Mouse (Mus musculus) heart, embryonic 14.5 days (tissue): ENCODE measurements around the gene Plbd1. TPM values are rescaled to one million over a fixed set of nuclear protein-coding genes. Genes with fewer than 3 reads are reported as not detected.
A peak's percentile ranks its signal among the peaks of the same experiment; 100 is the strongest.

Source experiments
- ATAC-seq: fragments of 200-750 bp; cut with Nextera tagmentation; 2 replicates; pipeline ENCODE4 v1.8.0; 2017; ENCODE audit warnings: low read depth, moderate TSS enrichment; ENCODE audit not compliant: insufficient number of reproducible peaks, insufficient read depth, low FRiP score
- H3K27ac ChIP-seq, 2 experiments: fragments of 200-500 bp in 1 of 2; fragments of 300-500 bp in 1 of 2; sonication (generic) in 1 of 2; replicated peaks in 1 of 2; 2 replicates each; pipeline ENCODE4 v1.5.1; 2012 to 2014; ENCODE audit warnings: low read depth in 2 of 2, low read length in 2 of 2, control low read depth in 1 of 2, mild to moderate bottlenecking in 1 of 2, mixed read lengths in 1 of 2; ENCODE audit not compliant: control insufficient read depth in 1 of 2, insufficient read depth in 1 of 2
- H3K27me3 ChIP-seq: fragments of 300-500 bp; sonication (generic); 2 replicates; pipeline ENCODE4 v1.6.1; 2014; ENCODE audit warnings: mild to moderate bottlenecking, low read length, control low read depth; ENCODE audit not compliant: control insufficient read depth, insufficient read depth
- H3K36me3 ChIP-seq: fragments of 300-500 bp; sonication (generic); 2 replicates; pipeline ENCODE4 v1.6.1; 2014; ENCODE audit warnings: mild to moderate bottlenecking, control low read depth, low read length, mixed read lengths; ENCODE audit not compliant: control insufficient read depth, insufficient read depth
- H3K4me1 ChIP-seq, 2 experiments: fragments of 200-500 bp in 1 of 2; fragments of 300-500 bp in 1 of 2; sonication (generic) in 1 of 2; 2 replicates each; pipeline ENCODE4 v1.6.1; 2012 to 2014; ENCODE audit warnings: low read length in 2 of 2, control low read depth in 1 of 2, mixed read lengths in 1 of 2; ENCODE audit not compliant: control insufficient read depth in 2 of 2, insufficient read depth in 2 of 2
- H3K4me2 ChIP-seq: fragments of 300-500 bp; sonication (generic); 2 replicates; pipeline ENCODE4 v1.6.1; 2014; ENCODE audit warnings: mild to moderate bottlenecking, low read length
- H3K4me3 ChIP-seq, 2 experiments: fragments of 200-500 bp in 1 of 2; fragments of 300-500 bp in 1 of 2; sonication (generic) in 1 of 2; 2 replicates each; pipeline ENCODE4 v1.5.1; 2012 to 2014; ENCODE audit warnings: low read length in 2 of 2, mild to moderate bottlenecking in 2 of 2, control low read depth in 1 of 2, low read depth in 1 of 2, moderate library complexity in 1 of 2; ENCODE audit not compliant: control insufficient read depth in 1 of 2, insufficient read depth in 1 of 2
- H3K9ac ChIP-seq: fragments of 300-500 bp; sonication (generic); 2 replicates; pipeline ENCODE4 v1.6.1; 2014; ENCODE audit warnings: mild to moderate bottlenecking, low read length
- H3K9me3 ChIP-seq: fragments of 300-500 bp; sonication (generic); 2 replicates; pipeline ENCODE4 v1.6.1; 2016; ENCODE audit warnings: low read length, control low read depth; ENCODE audit not compliant: control insufficient read depth
- WGBS: fragments of 180-500 bp; shearing (Covaris S2); extraction: QIAGEN DNeasy Blood & Tissue Kit; methylation state at CpG from one replicate; pipeline ENCODE4 v1.1.7; 2014; 5-methylcytosine and 5-hydroxymethylcytosine counted together
- polyA plus RNA-seq: library from polyadenylated mRNA; unstranded; fragments of >200 nt; fragmentation: Nextera tagmentation; extraction: Ambion mirVana; gene quantifications from 2 replicates; pipeline ENCODE4 v1.2.1, GENCODE M21; 2014

Gene Plbd1
- polyA plus RNA-seq, 1 experiment from 2014 or later = 6.6 TPM

GRCm38 (mm10) chr6:136685433-136685832, 23.7 kb upstream of the Plbd1 start:
- no peak for ATAC-seq
- H3K27me3 ChIP-seq = no peaks in the 10 kb centered on the region
- H3K36me3 ChIP-seq = no peaks in the 10 kb centered on the region
- peaks cover 4 to 11% of the 10 kb centered on the region in 2 experiments; a peak in 3 of 4 replicates for H3K4me1 ChIP-seq
- no peak overlapping the region for H3K4me2 ChIP-seq
- no peaks in the 10 kb centered on the region for H3K9me3 ChIP-seq
- 57% methylated on average over 5 of the region's 5 CpGs for WGBS
- H3K4me3 ChIP-seq = no peak overlapping the region
- no peak overlapping the region for H3K27ac ChIP-seq
- H3K9ac ChIP-seq = no peak overlapping the region

DNA sequence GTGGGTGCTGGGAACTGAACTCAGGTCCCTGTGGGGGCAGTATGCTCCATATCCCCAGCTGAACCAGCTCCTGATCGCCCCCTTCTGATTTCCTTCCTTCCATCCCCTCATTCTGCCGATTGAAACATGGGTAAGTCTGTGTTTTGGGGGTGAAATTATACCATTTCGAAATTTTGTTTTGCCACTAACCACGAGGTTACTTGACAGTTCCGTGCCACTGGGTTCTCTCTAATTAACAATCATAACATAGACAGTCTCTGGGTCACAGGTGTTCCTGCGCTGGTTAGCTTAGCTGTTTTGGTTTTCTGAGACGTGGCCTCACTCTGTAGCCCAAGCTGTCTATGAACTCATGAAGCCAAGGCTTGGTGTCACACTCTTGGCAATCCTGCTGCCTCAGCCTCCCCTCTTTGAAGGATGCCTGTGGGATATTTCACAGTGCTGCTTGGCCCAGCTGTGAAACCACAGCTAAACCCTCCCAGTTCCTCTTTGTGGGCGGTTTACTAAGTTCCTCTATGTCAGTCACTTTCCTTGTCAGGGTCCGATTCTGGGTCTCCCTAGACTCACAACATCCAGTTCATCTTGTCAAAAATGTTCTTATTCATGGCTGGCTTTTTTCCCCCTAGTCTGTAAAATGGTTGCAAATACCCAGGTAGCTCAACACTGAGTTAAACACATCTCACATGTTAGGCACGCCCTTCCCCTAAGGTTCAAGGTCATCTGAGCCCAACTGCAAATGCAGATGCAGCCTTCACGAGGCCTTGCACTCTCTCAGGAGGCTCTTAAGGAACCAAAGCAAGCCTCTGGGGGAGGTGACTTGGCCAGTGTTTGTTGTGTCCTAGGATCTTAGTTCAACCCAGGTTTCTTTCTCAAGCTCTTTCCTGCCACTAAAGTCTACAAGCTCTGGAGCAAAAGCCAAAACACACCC, 21.9 kb upstream of the Plbd1 start:
- no peak overlapping the region for H3K4me3 ChIP-seq
- no peak overlapping the region for H3K9ac ChIP-seq
- 0 out of 4 replicates have a peak overlapping the region, but pooled peaks of 1 of the 2 experiments have one; percentile 53 for H3K27ac ChIP-seq
- H3K4me1 ChIP-seq = peaks cover 11 to 13% of the 10 kb centered on the region in 2 experiments; a peak in 3 of 4 replicates
- 87% methylated on average over 11 of the region's 11 CpGs for WGBS
- no peak for ATAC-seq
- H3K9me3 ChIP-seq = no peaks in the 10 kb centered on the region
- no peaks in the 10 kb centered on the region for H3K27me3 ChIP-seq
- H3K36me3 ChIP-seq = no peaks in the 10 kb centered on the region
- H3K4me2 ChIP-seq = no peak overlapping the region

- ATAC-seq = no peak
- Histone ChIP-seq H3K4me1 (peaks cover 10% of the 10 kb centered on the region in 2 experiments; a peak in 3 of 4 replicates), H3K27me3 (no peaks in the 10 kb centered on the region), H3K4me2 (no peak overlapping the region), H3K4me3 (no peak overlapping the region), H3K9ac (no peak overlapping the region), H3K9me3 (0 out of 2 replicates have a peak, but pooled peaks cover 2% of the 10 kb centered on the region), H3K27ac (no peak overlapping the region), H3K36me3 (no peaks in the 10 kb centered on the region)
- 17% methylated on average over 2 of the region's 2 CpGs for WGBS
Measured at GRCm38 (mm10) chr6:136679381-136679780, 17.7 kb upstream of the Plbd1 start.

DNA sequence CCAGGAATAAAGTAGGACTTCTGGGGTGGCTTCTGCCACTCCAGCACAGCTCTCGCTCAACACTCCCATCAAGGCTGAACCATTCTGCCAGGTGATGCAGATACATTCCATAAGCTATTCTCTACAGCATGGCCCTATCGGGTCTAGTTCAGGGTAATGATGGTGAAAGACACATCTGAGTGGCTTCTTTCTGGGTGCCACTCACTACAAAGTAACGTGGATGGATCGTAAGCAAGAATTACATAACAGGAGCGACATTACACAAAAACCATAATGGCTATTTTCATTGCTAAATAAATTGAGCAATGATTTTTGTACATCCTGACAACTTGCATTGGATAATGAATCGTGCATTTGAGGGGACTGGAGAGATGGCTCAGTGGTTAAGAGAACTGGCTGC, 13.2 kb upstream of the Plbd1 start:
- Histone ChIP-seq H3K36me3 (no peaks in the 10 kb centered on the region), H3K27ac (no peak overlapping the region), H3K27me3 (no peaks in the 10 kb centered on the region), H3K4me1 (peaks cover 6 to 17% of the 10 kb centered on the region in 2 experiments), H3K4me3 (no peak overlapping the region), H3K4me2 (no peak overlapping the region), H3K9me3 (0 out of 2 replicates have a peak, but pooled peaks cover 2% of the 10 kb centered on the region), H3K9ac (no peak overlapping the region)
- WGBS = 93% methylated on average over 6 of the region's 6 CpGs
- ATAC-seq = no peak

GRCm38 (mm10) chr6:136672467-136672866, 10.7 kb upstream of the Plbd1 start:
- Histone ChIP-seq H3K4me1 (peaks cover 12 to 14% of the 10 kb centered on the region in 2 experiments), H3K27me3 (no peaks in the 10 kb centered on the region), H3K4me2 (peak overlapping the region; percentile 12; the same call in 1 of the 2 replicates), H3K9ac (no peak overlapping the region), H3K9me3 (0 out of 2 replicates have a peak, but pooled peaks cover 2% of the 10 kb centered on the region), H3K36me3 (no peaks in the 10 kb centered on the region), H3K27ac (peak overlapping the region; percentile 79 to 81), H3K4me3 (no peak overlapping the region)
- peak; percentile 78 for ATAC-seq
- WGBS = 17% methylated on average over 7 of the region's 7 CpGs

DNA sequence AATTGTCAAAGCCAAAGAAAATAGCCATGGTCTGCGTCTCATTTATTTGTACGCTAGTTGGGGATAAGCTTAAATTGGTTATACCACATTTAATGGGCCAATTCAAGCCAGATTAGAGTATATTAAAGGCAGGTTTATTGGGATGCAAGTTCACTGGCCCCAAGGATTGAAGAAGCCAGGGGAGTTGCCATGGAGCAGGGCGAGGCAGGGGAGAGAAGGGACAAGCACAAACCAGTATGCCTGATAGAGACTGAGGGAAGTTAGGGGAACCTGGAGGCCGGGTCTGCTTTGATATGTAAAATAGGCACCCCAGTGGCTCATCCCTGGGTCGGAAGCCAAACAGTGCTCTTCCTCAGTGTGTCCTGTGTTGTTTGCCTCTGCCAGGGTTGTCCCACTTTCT, 7.5 kb upstream of the Plbd1 start:
- H3K4me2 ChIP-seq = no peak overlapping the region
- WGBS = 86% methylated on average over 5 of the region's 5 CpGs
- H3K9me3 ChIP-seq = no peaks in the 10 kb centered on the region
- H3K27me3 ChIP-seq = no peaks in the 10 kb centered on the region
- ATAC-seq = no peak
- H3K9ac ChIP-seq = no peak overlapping the region
- H3K36me3 ChIP-seq = no peaks in the 10 kb centered on the region
- H3K27ac ChIP-seq = no peak overlapping the region
- H3K4me1 ChIP-seq = peaks cover 12 to 14% of the 10 kb centered on the region in 2 experiments
- no peak overlapping the region for H3K4me3 ChIP-seq

- no peaks in the 10 kb centered on the region for H3K27me3 ChIP-seq
- H3K4me3 ChIP-seq = no peak overlapping the region
- 27% methylated on average over 14 of the region's 14 CpGs for WGBS
- no peak overlapping the region for H3K9ac ChIP-seq
- 0 out of 2 replicates have a peak, but pooled peaks have one; percentile 54 for ATAC-seq
- H3K4me1 ChIP-seq = peaks cover 12 to 14% of the 10 kb centered on the region in 2 experiments
- no peaks in the 10 kb centered on the region for H3K9me3 ChIP-seq
- H3K36me3 ChIP-seq = no peaks in the 10 kb centered on the region
- no peak overlapping the region for H3K4me2 ChIP-seq
- H3K27ac ChIP-seq = 0 out of 4 replicates have a peak overlapping the region, but pooled peaks of 1 of the 2 experiments have one; percentile 17
Measured at GRCm38 (mm10) chr6:136668266-136668986, 6.7 kb upstream of the Plbd1 start.
